Mouse (Mus musculus): ENCODE measurements around the gene Mfsd6. TPM values are rescaled to one million over a fixed set of nuclear protein-coding genes. Genes with fewer than 3 reads are reported as not detected.

Mfsd6 gene
- polyA plus RNA-seq, 1 experiment, result 0.59 TPM

DNA sequence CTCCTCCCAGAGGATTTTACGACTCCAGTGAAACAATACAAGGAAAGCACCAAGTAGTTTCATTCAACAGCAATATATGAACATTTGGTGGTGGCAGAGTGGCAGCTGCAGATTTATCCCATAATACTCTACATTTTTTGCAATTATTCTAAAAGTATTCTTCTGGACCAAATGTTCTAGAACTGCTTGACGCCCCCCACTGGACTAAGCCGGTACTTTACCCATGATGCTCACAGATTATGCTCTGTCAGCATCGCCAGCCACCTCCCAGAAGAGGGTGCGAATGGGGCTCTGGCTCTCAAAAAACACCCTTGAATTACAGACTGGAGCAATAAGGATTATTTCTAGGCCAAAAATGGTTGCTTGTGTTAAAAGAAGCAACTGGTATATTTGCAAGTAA lies 8.2 kb downstream of the Mfsd6 start:
- TF ChIP-seq REST (IDR thresholded peaks at IDR 0.05; ENCODE audit: insufficient read depth, insufficient read length) (no peak), POLR2AphosphoS2 (IDR thresholded peaks at IDR 0.05; ENCODE audit: insufficient read length, low read depth) (no peak), SRF (IDR thresholded peaks at IDR 0.05; ENCODE audit: control insufficient read depth, insufficient read length, low read depth) (no peak), TCF12 (IDR thresholded peaks at IDR 0.05; ENCODE audit: insufficient read depth, poor library complexity, severe bottlenecking) (no peak), MAX (IDR thresholded peaks at IDR 0.05; ENCODE audit: low read depth) (no peak), USF1 (IDR thresholded peaks at IDR 0.05; ENCODE audit: low read depth) (no peak)
- no peak overlapping the region for H3ac ChIP-seq (ENCODE audit: control insufficient read depth, insufficient read length)

DNA sequence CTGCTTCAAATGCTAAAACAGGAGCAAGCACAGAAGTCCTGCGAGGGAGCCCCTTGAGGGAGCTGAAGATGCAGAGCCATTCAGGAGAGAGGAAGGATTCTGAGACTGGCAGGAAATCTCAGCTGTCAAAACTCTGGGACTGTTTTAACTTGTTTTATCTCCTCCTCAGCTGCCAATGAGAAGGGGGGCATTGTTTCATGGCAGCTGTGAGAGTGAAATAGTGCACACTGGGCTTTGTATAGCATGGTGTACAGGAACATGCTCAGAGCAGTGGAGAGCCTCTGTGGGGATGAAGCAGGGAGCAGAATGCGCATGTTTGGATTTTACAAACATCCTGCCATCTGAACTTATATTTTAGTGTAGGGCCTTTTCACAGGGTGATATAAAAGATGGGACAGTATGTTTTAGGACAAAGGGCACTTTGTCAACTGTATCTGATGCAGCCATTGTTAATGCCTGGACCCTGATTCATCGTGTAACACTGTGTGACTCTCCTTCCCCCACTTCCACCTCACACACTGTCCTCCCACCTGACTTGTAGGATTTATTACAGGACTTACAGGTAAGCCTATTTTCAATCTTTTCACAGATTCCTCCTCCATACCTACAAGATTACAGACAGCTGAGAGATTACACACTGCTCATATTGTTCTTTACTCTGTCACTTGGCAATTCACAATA lies 9.1 kb downstream of the Mfsd6 start:
- Histone ChIP-seq H3K4me2 (ENCODE audit: low read depth) (no peak overlapping the region), H3K27me3 (ENCODE audit: control insufficient read depth, insufficient read depth, insufficient read length) (no peaks in the 10 kb centered on the region), H3K79me2 (ENCODE audit: control insufficient read depth, insufficient read depth) (no peaks in the 10 kb centered on the region), H3ac (ENCODE audit: control insufficient read depth, insufficient read length) (no peak overlapping the region), H3K36me3 (ENCODE audit: control insufficient read depth, insufficient read depth) (no peaks in the 10 kb centered on the region), H3K4me3 (no peak overlapping the region)
- TF ChIP-seq MYOD1 (IDR thresholded peaks at IDR 0.05; ENCODE audit: control insufficient read depth in 1 of 3, insufficient read length in 2 of 3, low read depth in 2 of 3), result no peak
- TF ChIP-seq POLR2A (IDR thresholded peaks at IDR 0.05; ENCODE audit: insufficient read length, low read depth), result no peak
- TF ChIP-seq SRF (IDR thresholded peaks at IDR 0.05; ENCODE audit: control insufficient read depth, insufficient read length, low read depth), result no peak
- no peak for TF ChIP-seq E2F4 (IDR thresholded peaks at IDR 0.05; ENCODE audit: insufficient read depth)

More for the DNA sequence above, 8.2 kb downstream of the Mfsd6 start:
- Histone ChIP-seq H3K4me2 (ENCODE audit: low read depth) (no peak overlapping the region), H3K4me3 (no peak overlapping the region), H3K79me2 (ENCODE audit: control insufficient read depth, insufficient read depth) (no peaks in the 10 kb centered on the region), H3K36me3 (ENCODE audit: control insufficient read depth, insufficient read depth) (no peaks in the 10 kb centered on the region), H3K27me3 (ENCODE audit: control insufficient read depth, insufficient read depth, insufficient read length) (no peaks in the 10 kb centered on the region)

DNA sequence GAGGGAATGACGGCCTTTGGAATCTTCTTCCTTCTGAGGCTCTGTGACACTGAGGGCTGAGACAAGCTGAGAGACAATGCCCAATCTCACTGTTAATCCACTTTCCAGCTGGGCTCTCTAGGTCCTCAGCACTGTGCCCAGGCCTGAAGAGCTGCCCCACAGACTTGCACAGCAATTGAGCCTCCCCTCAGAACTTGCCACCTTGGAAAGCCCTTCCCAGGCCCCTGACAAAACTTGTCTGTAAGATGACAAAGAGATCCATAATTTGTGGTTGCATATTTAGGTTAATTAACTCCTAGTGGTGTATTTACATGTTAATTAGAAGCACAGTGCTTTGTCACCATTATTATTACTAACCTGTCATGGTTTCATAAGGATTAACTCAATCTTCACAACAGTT lies 12.8 kb downstream of the Mfsd6 start:
- Histone ChIP-seq H3K4me2 (ENCODE audit: low read depth) (no peak overlapping the region), H3ac (ENCODE audit: control insufficient read depth, insufficient read length) (no peak overlapping the region), H3K4me3 (no peak overlapping the region), H3K36me3 (ENCODE audit: control insufficient read depth, insufficient read depth) (no peaks in the 10 kb centered on the region), H3K79me2 (ENCODE audit: control insufficient read depth, insufficient read depth) (no peaks in the 10 kb centered on the region), H3K27me3 (ENCODE audit: control insufficient read depth, insufficient read depth, insufficient read length) (no peaks in the 10 kb centered on the region)
- TF ChIP-seq MAX (IDR thresholded peaks at IDR 0.05; ENCODE audit: low read depth), result no peak
- no peak for TF ChIP-seq REST (IDR thresholded peaks at IDR 0.05; ENCODE audit: insufficient read depth, insufficient read length)
- TF ChIP-seq MYOG (IDR thresholded peaks at IDR 0.05; ENCODE audit: control insufficient read depth in 1 of 3, insufficient read depth in 1 of 3, insufficient read length in 2 of 3, low read depth in 2 of 3), result no peak
- TF ChIP-seq SRF (IDR thresholded peaks at IDR 0.05; ENCODE audit: control insufficient read depth, insufficient read length, low read depth), result no peak
- TF ChIP-seq POLR2A (IDR thresholded peaks at IDR 0.05; ENCODE audit: insufficient read length, low read depth), result no peak
- TF ChIP-seq CEBPB (IDR thresholded peaks at IDR 0.05; ENCODE audit: insufficient read depth, poor library complexity, severe bottlenecking), result no peak

- Histone ChIP-seq H3K36me3 (ENCODE audit: control insufficient read depth, insufficient read depth) (no peaks in the 10 kb centered on the region), H3K27me3 (ENCODE audit: control insufficient read depth, insufficient read depth, insufficient read length) (no peaks in the 10 kb centered on the region), H3K79me2 (ENCODE audit: control insufficient read depth, insufficient read depth) (no peaks in the 10 kb centered on the region), H3K4me3 (no peak overlapping the region), H3K4me2 (ENCODE audit: low read depth) (no peak overlapping the region), H3ac (ENCODE audit: control insufficient read depth, insufficient read length) (no peak overlapping the region)
- no peak for TF ChIP-seq MYOD1 (IDR thresholded peaks at IDR 0.05; ENCODE audit: control insufficient read depth in 1 of 3, insufficient read length in 2 of 3, low read depth in 2 of 3)
- TF ChIP-seq MYOG (IDR thresholded peaks at IDR 0.05; ENCODE audit: control insufficient read depth in 1 of 3, insufficient read depth in 1 of 3, insufficient read length in 2 of 3, low read depth in 2 of 3), result no peak
- no peak for TF ChIP-seq POLR2AphosphoS2 (IDR thresholded peaks at IDR 0.05; ENCODE audit: insufficient read length, low read depth)
- TF ChIP-seq CEBPB (IDR thresholded peaks at IDR 0.05; ENCODE audit: insufficient read depth, poor library complexity, severe bottlenecking), result no peak
- TF ChIP-seq MAX (IDR thresholded peaks at IDR 0.05; ENCODE audit: low read depth), result no peak
- no peak for TF ChIP-seq SRF (IDR thresholded peaks at IDR 0.05; ENCODE audit: control insufficient read depth, insufficient read length, low read depth)
- no peak for TF ChIP-seq REST (IDR thresholded peaks at IDR 0.05; ENCODE audit: insufficient read depth, insufficient read length)
Observed at GRCm38 (mm10) chr1:52714021-52714420, 13.2 kb downstream of the Mfsd6 start.

DNA sequence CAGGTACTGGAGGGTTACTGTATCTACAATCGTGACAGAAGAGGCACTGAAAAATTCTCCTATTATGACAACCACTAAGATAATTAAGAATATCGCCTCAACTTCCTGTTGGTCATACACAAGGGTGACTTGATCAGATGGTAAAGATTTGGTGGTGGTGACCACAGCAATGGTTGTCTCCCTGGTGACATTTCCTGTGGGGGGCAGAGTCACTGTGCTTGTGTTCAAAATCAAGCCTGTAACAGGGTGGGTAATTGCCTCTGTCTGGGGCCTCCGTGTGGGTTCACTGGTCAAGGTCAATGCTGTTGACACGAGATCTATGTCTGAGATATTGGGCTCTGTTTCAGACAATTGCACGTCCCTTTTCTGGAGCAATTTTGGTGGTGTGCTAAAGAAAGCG lies 18.5 kb downstream of the Mfsd6 start:
- Histone ChIP-seq H3K36me3 (ENCODE audit: control insufficient read depth, insufficient read depth) (no peaks in the 10 kb centered on the region), H3ac (ENCODE audit: control insufficient read depth, insufficient read length) (no peak overlapping the region), H3K4me3 (no peak overlapping the region), H3K79me2 (ENCODE audit: control insufficient read depth, insufficient read depth) (no peaks in the 10 kb centered on the region), H3K27me3 (ENCODE audit: control insufficient read depth, insufficient read depth, insufficient read length) (no peaks in the 10 kb centered on the region), H3K4me2 (ENCODE audit: low read depth) (no peak overlapping the region)
- TF ChIP-seq E2F4 (IDR thresholded peaks at IDR 0.05; ENCODE audit: insufficient read depth), result no peak
- TF ChIP-seq USF1 (IDR thresholded peaks at IDR 0.05; ENCODE audit: low read depth), result no peak
- TF ChIP-seq REST (IDR thresholded peaks at IDR 0.05; ENCODE audit: insufficient read depth, insufficient read length), result no peak
- no peak for TF ChIP-seq MYOD1 (IDR thresholded peaks at IDR 0.05; ENCODE audit: control insufficient read depth in 1 of 3, insufficient read length in 2 of 3, low read depth in 2 of 3)

- no peaks in the 10 kb centered on the region for H3K36me3 ChIP-seq (ENCODE audit: control insufficient read depth, insufficient read depth)
- no peak for TF ChIP-seq MAX (IDR thresholded peaks at IDR 0.05; ENCODE audit: low read depth)
- no peak overlapping the region for H3ac ChIP-seq (ENCODE audit: control insufficient read depth, insufficient read length)
- H3K4me2 ChIP-seq (ENCODE audit: low read depth), result no peak overlapping the region
- no peaks in the 10 kb centered on the region for H3K79me2 ChIP-seq (ENCODE audit: control insufficient read depth, insufficient read depth)
- H3K4me3 ChIP-seq, result no peak overlapping the region
- H3K27me3 ChIP-seq (ENCODE audit: control insufficient read depth, insufficient read depth, insufficient read length), result no peaks in the 10 kb centered on the region
Observed at GRCm38 (mm10) chr1:52707030-52707429, 20.2 kb downstream of the Mfsd6 start.

All from myocyte (in vitro differentiated cells).